Mouse (Mus musculus) urinary bladder, postnatal 25 days (tissue): ENCODE measurements around the gene Zfp142.
A peak's percentile ranks its signal among the peaks of the same experiment; 100 is the strongest.

Source experiments
- DNase-seq: peaks from one replicate; pipeline ENCODE4 v3.0.0; 2022; ENCODE audit warnings: low spot score

The Zfp142 gene

DNA sequence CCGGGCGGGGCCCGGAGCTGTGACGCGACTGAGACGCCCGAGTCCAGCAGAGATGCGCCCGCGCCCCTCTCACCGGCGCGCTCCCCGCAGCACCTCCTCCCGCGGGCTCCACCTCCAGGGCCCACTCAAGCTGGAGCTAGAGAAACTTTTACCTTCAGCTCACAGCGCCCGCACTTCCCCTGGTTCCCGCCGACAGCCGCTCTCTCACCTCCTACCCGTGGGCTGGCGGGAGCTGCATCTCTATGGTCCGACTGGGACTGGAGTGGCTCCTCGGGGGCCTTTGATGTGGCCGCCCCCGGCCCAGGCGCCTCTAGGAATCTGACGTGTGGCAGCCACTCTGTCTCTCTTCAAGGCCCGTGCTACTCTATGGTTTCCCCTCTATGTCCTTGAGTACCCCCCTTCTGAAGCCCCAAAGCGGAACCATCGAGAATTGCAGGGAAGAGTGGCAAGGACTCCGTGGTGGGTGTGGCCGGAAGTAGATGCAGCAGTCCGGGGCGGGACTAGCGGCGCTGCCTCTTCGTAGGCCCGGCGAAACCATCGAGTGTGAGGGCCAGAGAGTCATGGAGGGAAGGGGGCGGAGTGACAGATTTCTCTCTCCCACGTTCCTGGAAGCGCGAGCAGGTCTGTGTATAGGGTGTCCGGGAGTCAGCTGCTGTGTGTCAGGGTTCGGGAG lies at the start of gene Zfp142, which contains the start of gene Bcs1l:
Gene Zfp142, minus strand, starts transcription at position 474 of the 673 bp plus-strand sequence.
Gene Bcs1l, plus strand, starts transcription at position 517 of the 673 bp plus-strand sequence.
- DNase-seq, result peak; percentile 99

- DNase-seq, result no peak
Observed at GRCm38 (mm10) chr1:74632734-74633133, 44.7 kb upstream of the Zfp142 start.

- DNase-seq, result no peak
Observed at GRCm38 (mm10) chr1:74628001-74628400, 40.0 kb upstream of the Zfp142 start.

GRCm38 (mm10) chr1:74626076-74626475 lies 38.0 kb upstream of the Zfp142 start:
- no peak for DNase-seq

DNA sequence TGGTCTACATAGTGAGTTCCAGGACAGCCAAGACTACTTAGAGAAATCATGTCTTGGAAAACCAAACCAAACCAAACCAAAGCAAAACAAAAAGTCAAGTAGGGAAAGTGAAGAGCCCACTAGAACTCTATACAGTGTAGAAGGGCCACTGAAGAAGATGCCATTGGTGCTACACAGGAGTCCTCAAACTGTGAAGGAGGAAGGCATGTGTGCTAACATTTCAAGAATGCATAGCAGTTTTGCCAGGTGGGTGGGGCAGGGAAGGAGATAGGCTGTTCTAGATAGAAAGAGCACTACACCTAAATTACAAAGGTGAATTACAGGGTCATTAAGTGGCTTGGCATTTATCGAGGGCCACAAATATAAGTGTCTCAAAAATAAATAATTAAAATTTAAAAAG lies 36.1 kb upstream of the Zfp142 start:
- DNase-seq, result no peak

GRCm38 (mm10) chr1:74601267-74601962 lies 13.4 kb upstream of the Zfp142 start, which contains the start of the genes Rnf25 and Stk36:
Gene Rnf25 (minus strand): TSS chr1:74601397.
Gene Stk36 (plus strand): TSS chr1:74601445.
- DNase-seq, result peak; percentile 75

DNA sequence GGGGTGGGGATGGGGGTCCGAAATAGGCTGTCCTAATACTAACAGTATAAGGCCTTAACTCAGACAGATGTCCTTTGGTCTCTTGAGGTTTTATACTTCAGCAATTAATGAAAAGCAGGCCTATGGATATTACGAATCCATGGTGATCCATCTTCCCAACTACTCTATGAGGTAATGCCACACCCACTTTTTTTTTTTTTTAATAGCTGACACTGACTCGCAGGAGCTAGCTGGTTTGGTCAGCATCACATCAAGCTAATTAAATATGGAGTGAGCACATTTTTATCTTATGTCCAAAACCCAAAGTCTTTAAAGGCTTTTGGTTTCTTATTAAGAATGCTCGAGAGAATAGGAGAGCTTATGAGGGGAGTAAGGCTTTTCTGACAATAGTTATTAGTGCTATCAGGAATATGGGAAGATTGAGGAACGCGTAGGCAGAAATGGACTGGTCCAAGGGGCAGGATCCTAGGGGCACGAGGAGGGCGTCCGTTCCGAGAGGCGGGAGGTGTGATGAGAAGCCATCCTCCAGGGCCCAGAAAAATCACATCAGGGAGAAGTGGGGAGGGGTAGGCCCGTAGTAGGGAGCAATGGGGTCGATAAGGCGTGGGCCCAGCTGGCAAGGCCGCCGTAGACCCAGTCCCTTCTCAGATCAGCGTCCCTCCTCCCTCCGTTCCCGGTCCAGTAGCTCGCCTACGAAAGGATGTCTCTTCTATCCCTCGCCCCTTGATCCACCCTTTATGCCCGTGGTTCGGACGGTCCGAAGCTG lies 12.6 kb upstream of the Zfp142 start:
- DNase-seq, result no peak

- no peak for DNase-seq
Observed at GRCm38 (mm10) chr1:74594434-74594833, 6.4 kb upstream of the Zfp142 start.

GRCm38 (mm10) chr1:74587233-74587772 lies 743 bp downstream of the Zfp142 start:
- DNase-seq, result no peak

GRCm38 (mm10) chr1:74584616-74585398 lies 3.2 kb downstream of the Zfp142 start:
- DNase-seq, result no peak

DNA sequence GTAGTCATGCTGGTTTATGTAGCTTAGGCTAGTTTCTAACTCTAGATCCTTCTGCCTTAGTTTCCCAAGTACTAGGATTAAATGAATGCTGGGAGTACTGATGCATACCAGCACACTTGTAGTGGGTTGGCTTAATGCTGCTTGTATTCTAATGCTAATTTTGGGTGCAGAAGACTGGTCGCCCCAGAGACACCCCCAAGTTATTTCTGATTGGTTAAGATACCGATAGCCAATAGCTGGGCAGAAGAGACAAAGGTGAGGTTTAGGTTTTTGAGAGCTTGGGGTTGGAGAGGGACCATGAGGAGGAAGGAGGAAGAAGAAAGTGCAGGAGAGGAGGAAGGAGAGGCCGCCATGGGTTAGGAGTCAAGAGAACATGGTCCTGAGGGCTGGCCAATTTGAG lies 5.4 kb downstream of the Zfp142 start:
- no peak for DNase-seq

- DNase-seq, result no peak
Observed at GRCm38 (mm10) chr1:74569739-74570719, 18.0 kb downstream of the Zfp142 start.

DNA sequence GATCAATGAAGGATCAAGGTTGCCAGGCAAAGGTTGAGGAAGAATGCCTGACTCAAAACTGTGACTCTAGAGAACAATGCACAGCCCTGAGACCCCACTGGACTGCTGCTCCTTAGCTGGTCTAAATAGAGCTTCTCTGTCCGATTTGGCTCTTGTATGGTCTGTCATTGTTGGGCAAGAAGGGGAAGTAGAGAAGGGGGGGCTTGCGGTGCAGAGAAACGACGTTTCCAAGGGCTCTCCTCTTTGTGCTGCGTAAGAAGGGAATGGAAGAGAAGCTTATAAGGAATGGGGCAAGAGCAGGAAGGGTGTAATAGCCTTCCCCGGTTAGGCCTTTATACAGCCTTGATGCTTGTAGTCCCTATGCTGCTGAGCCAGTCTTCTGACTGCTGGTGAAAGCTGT lies 22.2 kb downstream of the Zfp142 start:
- no peak for DNase-seq

DNA sequence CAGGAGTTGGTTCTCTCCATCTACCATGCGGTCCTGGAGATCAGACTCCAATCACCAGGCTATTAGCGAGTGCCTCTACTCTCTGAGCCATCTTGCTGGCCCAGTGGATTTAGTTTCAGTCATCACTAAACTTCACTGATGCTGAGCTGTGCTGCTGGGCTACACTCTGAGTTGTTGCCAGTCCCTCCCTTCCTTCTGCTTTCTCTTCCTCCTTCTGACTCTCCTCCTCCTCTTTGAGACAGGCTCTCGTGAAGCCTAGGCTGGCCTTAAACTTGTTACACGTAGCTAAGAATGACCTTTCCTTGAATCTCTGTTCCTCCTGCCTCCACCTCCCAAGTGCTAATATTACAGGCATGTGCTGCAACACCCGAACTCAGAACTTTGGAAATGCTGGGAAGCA lies 29.0 kb downstream of the Zfp142 start:
- DNase-seq, result no peak

- DNase-seq, result no peak
Observed at GRCm38 (mm10) chr1:74544184-74544583, 43.9 kb downstream of the Zfp142 start, which contains the start of gene Usp37. Gene Usp37 (minus strand): TSS chr1:74544284.

GRCm38 (mm10) chr1:74542451-74542961 lies 45.5 kb downstream of the Zfp142 start, which contains the start of gene Plcd4:
Gene Plcd4 (plus strand): TSS chr1:74542888.
- DNase-seq, result no peak

DNA sequence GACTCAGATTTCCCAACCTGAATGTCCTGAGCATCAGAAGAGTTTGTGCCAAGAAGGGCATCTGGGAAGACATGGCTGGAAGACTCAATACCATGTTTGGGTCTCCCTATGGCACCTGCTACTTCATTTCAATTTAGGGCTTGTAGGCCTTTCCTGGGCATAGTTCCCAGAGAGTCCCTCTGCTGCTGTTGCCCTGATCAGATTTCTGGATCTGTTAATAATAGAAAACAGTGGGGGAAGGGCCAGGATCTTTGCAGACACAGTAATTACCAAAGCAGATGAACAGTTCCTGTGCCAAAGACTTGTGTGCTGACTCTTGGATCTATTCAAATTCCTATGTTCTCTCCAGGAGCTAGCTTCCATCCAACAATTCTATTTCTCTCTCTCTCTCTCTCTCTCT lies 49.4 kb downstream of the Zfp142 start:
- DNase-seq, result no peak

DNA sequence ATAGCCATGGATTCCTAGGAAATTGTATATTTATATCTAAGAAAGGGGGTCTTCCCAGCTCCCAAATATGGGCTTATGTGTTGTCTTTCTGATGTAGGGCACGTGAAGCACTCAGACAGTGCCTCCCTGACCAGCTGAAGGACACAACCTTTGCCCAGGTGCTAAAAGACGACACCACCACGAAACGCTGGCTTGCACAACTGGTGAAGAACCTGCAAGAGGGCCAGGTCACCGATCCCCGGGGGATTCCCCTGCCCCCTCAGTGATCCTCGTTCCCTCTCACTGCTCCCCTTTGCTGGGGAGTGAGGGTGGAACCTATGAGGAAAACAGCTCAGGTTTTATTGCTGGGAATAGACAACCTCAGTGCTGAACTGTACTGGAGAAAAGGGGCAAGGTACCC lies 59.5 kb downstream of the Zfp142 start:
- no peak for DNase-seq

DNA sequence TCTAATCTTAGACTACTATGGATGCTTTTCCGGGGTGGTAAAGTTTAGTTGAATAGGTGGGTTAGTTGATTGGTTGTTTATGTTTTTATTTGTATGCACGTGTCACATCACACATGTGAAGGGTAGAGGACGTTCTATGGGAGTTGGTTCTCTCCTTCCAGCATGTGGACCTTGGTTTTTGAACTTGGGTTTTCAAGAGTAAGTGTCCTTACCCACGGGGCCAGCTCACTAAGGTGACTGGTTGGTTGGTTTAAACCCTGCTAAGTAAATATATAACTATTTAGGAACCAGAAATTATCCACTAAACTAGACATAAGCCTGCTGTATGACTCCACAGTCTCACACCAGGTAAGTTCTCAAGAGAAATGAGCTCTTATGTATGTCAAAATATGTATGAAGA lies 63.3 kb downstream of the Zfp142 start:
- DNase-seq, result no peak

- no peak for DNase-seq
Observed at GRCm38 (mm10) chr1:74519875-74520274, 68.2 kb downstream of the Zfp142 start.
